Mouse (Mus musculus): ENCODE results near the gene Usp38. TPM values are rescaled to one million over a fixed set of nuclear protein-coding genes. Genes with fewer than 3 reads are reported as not detected.

Usp38 gene
- 10.8 and 13.4 TPM in 2 replicates for polyA plus RNA-seq (2012; rRNA removed; ENCODE audit: low replicate concordance)

DNA sequence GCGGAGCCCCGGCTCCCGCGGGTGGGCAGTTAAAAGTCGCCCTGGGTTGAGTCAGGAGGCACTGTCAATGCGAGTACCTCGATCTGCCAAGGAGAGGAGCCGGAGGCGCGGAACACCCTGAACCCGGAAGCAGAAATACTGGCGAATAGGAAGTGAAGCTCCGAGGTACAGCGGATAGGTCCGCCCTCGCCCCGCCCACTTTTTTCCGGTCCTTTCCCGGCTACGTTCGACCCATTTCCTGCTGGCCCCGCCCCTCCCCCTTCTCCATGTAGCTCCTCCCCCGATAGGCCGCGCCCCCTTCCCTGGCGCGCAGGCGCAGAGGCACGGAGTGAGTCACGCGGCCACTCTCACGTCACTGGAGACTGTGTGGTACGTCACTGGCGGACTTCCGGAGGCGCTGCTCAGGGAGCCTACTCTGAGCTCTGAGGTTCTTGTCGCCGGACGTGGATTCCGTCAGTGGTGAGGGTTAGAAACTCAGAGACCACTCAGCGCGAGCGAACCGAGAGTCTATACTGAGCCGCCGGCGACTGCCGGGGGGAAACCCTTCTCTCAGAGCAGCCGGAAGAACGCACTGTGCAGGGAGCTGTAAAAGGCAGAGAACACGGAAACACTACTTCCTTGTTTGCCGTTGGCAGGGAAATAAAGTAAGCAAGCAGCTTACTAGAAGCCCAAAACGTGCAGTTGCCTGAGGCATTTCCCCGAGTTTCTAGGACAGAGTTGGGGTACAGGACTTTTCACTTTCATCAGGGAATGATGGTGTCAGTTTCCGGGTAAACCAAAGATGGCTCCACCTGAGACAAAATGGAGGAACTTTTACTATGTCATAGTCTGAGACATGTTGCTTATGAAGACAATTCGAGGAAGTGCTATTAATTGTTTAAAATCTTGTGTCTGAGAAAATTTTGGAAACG is at the start of gene Usp38:
Gene Usp38, minus strand, starts transcription at position 140 of the 911 bp plus-strand sequence.

Other genes starting within 250 kb of the Usp38 start
- 21.5 and 28.3 TPM in 2 replicates for gene Gab1, start 134.4 kb downstream of the Usp38 start, polyA plus RNA-seq (2012; rRNA removed; ENCODE audit: low replicate concordance)